Mouse (Mus musculus): ENCODE data around the gene Plekha4.

Plekha4 gene

DNA sequence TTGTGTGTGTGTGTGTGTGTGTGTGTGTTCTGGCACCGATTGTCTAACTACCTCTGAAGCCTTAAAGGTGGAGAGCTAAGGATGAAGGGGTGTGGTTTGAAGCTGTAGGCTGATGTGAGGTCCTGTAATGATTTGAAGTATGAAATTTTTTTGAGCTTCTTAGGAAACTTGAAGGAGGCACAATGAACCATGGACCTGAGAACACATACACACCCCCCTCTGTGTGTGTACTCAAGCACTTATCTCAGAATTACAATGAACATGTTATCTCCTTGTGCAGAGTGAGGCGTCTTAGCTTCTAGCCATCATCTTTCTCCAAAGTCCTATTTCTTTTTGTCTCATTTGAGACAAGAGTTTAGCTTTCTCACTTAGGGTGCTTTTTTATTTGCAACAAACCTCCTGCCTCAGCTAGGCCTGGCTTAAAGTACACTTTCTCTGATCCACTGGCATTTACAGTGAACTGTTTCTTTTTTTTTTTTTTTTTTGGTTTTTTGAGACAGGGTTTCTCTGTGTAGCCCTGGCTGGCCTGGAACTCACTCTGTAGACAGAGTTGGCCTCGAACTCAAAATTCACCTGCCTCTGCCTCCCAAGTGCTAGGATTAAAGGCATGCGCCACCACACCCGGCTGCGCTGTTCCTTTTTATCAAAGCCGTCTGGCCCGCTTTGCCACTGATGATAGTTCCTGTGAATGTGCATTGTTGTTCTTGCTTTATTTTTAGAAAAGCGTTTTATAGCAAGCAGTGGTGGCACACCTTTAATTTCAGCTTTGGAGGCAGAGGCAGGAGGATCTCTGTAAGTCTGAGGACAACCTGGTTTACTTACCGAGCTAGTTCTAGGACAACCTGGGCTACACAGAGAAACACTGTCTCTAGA, 42.7 kb downstream of the Plekha4 start:
- no peak for DNase-seq (ENCODE audit: low spot score)

DNA sequence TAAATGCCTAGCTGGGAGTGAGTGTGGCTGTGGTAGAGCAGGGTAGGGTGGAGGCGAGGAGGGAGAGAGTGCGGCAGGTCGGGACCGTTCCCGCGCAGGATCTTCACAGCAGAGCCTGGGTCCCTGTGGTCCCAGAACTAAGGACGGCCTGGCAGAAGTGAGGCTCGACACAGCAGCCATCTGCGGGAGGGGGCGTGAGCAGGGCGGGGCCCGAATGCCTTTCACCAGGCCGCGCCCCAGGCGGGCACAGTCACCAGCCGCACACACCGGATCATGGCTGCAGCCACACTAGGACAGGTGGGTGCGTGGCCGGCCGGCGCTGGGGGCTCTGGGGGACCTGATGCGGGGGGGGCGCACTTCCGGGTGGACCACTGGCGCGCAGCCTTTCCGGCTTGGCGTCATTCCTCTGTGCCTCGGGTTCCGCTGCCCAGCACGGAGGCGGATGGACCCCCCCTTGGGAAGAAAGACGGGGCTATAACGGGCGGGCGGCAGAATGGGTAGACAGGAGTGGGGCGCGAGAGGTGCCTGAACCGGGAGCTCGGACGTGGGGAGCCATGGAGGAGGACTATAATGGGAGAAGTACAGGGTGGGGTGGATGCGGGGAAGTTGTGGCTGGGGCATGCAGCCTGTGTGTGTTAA, 44.1 kb downstream of the Plekha4 start, which contains the start of gene Bcat2:
TSS of gene Bcat2 (plus strand) at position 51 of the 639 bp plus-strand sequence.
- DNase-seq (ENCODE audit: low spot score): peak; percentile 85

DNA sequence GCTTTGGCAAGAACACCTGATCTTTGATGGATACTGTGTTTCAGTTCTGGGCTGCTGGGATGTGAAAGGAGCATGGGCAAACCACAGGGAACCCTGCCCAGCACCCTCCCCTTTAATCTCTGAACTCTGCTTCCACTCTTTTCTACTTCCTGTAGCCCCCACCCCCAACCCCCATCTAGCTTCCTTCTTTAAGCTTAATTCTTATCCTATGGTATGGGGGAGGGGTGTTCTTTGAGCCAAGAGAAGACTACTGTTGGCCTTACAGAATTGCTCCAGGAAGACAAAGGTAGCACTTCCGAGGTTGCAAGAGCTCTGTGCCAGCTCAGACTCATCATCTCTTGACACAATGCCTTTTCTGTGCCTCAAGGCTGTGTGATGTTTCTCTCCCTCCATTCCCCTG, 45.8 kb downstream of the Plekha4 start:
- DNase-seq (ENCODE audit: low spot score): no peak

DNA sequence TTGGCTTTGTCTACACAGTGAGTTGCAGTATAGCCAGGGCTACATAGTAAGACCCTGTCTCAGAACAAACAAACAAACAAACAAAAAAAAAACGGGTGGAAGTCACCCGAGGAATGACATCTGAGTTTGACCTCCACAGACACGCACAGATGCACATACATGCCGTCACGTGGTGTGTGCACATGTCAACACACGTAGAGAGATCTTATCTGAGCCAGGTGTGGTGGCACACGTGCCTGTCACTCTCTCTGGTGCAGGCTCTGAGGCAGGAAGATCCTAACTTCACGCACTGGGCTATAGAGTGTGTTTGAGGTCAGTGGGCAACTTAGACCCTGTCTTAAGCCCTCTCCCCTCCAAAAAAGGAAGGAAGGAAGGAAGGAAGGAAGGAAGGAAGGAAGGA, 47.8 kb downstream of the Plekha4 start:
- no peak for DNase-seq (ENCODE audit: low spot score)

DNA sequence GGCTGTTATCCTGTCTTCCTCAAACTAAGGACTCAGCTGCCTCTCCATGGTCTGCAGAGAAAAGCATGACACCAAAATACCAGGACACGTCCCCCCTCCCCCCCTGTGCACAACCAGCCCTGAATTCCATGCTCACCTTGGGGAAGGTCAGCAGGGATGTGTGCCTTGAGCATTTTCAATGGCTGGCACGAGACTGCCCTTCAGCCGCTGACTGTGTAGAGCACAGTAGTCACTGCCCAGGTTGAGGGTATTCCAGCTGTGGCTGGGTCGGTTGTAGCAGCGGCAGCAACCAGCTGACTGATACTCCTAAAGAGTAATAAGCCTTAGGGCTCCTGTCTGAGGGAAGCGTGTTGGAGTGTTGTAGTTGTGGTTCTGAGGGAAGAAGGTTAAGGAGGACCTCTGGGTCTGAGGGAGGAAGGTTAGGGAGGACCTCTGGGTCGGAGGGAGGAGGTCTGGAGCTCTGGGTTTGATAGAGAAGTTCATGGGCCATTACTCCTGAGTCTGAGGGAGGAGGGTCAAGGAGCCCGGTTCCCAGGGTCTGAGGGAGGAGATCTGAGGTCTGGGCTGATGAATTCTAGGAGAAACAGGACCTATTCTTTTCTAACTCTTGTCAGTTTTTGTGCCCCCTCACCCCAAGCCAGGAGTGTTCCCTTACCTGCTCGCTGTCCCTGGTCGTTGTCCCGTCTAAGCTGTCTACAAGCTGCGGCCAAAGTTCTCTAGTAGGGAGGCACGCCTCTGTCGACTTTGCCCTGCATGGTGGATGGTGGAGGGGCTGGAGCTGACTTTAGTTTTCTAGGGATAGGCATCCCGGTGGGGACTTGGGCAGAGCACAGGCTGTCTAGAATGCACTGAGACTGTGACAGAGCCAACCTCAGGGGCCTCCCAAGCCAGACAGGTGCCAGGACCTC, 48.6 kb downstream of the Plekha4 start:
- DNase-seq (ENCODE audit: low spot score): no peak

DNA sequence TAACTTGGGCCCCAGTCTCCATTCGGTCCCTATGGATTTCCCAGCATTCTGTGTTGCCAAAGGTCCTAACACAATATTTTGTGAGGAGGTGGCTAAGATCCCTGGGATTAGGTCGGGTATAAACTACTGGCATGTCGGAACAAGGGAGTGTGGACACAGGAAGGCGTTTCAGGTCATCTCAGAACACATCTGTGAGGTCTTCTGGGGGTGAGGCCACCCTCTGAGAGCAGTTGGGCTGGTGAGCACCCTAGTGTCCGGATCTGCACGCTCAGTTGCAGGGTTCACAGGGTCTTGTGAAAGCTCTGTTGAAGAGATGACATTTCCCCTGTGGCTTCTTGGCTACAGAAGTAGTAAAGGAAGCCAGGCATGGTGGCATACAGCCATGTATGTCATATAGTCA, 59.8 kb downstream of the Plekha4 start:
- DNase-seq (ENCODE audit: low spot score): no peak

DNA sequence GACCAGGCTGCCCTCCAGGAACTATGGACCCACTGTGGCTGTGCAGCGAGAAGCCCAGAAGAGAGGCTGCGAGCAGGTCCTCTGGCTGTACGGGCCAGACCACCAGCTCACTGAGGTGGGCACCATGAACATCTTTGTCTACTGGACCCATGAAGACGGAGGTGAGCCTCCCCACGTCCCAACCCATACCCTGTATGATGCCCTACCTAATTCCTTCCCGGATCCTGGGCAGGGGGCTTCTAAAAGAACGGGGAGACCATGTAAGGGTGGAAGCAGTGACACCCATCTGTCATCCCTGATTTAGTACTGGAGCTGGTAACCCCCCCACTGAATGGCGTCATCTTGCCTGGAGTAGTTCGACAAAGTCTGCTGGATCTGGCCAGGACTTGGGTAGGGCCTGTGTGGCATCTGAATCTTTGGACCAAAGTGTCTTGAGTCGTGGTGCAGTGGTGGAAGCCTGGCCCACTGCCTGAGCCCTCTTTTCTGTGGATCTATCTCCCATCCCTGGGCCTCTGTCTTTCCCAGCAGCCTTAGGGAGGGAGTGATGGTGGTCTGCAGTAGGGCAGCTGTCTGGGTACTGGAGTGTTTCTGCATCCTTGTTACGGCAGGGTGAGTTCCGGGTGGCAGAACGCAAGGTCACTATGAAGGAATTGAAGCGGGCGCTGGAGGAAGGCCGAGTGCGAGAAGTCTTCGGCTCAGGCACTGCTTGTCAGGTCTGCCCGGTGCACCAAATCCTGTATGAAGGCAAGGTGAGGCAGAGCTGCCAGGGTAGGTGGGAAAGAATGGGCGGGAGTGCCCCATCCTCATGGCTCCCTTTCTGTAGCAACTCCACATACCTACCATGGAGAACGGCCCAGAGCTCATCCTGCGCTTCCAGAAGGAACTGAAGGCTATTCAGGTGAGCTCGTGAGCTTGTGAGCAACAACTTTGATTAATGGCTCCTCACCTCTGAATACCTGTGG, 61.8 kb downstream of the Plekha4 start:
- DNase-seq (ENCODE audit: low spot score): no peak

DNA sequence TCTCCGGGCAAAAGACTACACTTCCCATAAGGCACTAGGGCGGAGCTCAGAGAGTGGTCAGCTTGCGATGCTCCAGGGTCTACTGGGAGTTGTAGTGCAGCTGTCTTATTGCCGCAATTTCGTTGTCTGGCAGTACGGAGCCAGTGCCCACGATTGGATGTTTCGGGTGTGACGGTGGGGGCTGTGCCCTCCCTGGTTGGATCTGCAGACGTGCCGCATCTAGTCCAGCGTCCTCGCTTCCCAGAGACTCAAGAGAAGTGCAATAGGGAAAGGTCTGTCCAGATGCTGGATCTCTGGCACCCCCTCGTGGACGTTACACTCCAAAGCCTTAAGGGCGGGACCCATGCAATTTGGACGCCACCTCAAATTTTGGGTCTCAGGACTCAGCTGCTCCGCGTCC, 63.0 kb downstream of the Plekha4 start:
- peak; percentile 96 for DNase-seq (ENCODE audit: low spot score)

DNA sequence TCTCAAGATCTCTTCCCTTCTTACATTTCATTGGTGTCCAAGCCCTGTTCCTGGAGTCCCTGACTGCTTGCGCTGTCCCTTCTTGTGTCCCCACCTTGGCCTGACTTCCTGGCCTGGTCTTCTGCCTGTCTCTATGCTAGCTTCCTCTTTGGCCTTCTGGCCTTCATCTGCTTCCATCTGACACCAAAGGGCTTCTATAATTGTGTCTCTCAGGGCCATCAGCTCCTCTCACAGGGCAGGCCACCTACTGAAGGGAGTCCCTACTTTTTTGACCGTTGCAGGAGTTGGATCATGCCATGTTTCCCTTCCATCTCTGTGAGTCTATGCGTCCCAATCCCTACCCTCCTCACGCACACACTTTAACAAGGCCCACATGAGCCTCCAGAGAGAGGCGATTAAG, 63.8 kb downstream of the Plekha4 start:
- no peak for DNase-seq (ENCODE audit: low spot score)

DNA sequence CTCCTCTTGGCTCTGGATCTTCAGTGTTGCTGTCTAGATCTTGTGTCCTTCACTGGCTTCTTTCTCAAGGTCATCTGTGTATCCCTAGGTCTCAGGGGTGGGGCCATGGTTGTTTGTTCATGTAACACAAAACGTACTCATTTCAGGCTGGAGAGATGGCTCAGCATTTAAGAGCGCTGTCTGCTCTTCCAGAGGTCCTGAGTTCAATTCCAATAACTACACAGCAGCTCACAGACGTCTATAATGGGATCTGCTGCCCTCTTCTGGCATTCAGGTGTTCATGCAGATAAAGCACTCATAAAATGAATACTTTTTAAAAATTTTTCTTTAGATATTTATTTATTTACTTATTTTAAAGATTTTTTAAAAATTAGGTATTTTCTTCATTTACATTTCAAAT, 64.7 kb downstream of the Plekha4 start:
- no peak for DNase-seq (ENCODE audit: low spot score)

DNA sequence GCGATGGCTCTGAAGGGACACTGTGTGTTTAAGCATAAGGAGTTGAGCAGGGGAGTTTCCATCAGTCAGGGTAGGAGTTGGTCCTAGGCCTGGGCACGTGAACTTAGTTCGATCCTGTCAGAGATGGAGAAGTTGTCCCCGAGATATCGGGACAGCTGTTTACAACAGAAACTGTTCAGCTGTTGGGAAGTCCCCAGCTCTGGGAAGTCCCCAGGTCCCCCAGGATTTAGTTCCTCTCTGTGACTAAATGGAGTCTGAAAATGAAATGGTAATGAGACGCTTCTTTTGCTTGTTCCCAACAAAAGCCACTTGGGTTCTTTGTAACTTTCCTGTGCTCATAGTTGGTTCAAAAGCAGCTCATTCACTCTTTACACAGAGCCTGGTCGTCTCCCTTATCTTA, 65.8 kb downstream of the Plekha4 start:
- no peak for DNase-seq (ENCODE audit: low spot score)

DNA sequence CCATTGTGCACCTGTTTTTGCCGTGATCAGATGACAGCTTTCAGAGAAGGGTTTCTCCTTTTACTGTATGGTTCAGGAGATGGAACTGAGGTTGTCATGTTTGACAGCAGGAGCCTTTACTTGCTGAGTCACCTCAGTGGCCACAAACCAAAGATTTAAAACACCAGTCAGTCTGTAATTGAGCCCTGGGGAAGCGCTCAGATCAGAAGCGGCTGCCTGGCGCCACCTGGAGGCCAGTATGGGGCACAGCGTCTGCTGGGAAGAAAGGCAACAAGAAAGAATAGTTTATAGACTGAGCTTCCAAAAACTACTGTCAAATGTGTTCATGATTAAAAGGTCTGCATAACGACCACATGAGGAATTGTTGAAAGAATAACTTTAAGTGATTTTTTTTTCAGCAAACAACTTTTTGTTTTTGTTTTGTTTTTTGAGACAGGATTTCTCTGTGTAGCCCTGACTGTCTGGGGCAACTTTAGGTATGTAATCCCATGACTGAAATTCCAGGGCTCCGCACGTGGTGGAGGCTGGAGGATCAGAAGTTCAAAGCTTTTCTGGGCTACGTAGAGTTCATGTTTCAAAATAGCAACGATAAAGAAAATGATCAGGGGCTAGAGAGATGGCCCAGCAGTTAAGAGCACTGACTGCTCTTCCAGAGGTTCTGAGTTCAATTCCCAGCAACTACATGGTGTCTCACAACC, 67.1 kb downstream of the Plekha4 start:
- DNase-seq (ENCODE audit: low spot score): peak; percentile 87

DNA sequence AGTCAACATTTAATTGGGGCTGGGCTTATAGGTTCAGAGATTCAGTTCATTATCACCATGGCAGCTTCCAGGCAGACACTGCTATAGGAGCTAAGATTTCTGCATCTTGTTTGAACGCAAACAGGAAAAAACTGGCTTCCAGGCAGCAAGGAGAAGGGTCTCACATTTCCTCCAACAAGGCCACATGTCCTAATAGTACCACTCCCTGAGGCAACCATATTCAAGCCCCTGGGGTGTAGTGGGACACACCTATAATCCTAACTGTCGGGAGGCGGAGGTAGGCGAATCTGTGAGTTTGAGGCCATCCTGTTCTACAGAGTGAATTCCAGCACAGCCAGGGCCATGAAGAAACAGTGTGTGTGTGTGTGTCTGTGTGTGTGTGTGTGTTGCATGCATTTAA, 69.0 kb downstream of the Plekha4 start:
- DNase-seq (ENCODE audit: low spot score): no peak

DNA sequence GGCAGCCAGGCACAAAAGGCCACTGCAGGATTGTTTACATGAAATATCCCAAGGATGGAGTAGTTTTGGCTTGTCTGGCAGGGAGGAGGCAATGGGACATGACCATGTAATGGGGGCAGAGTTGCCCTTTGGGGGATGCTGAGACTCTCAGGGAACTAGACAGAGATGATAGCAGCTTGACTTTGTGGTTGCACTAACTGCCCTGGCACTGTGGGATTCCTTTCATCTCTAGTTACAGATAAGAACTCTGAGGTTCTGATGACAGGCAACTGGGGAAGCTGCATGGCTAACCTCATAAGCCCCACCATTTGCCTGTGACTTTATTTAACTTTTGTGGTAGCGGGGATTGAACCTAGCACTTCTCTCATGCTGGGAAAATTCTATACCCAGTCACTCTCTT, 70.0 kb downstream of the Plekha4 start:
- DNase-seq (ENCODE audit: low spot score): no peak

DNA sequence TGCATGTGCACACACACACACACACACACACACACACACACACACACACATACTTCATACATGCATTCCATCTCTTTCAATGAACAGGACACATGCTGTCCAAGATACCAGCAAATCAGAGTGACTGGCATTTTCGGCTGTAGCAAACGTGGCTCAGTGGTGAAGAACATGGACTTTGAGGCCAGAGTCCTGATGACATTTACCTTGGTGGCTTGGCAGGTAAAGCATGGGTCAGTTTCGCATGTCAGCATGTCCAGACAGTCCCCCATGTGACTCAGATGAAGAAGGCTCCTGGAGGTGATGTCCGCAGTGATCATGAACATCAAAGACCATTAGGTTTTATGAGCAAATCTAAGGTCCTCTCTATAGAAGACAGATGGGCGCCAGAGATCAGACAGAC, 70.9 kb downstream of the Plekha4 start:
- no peak for DNase-seq (ENCODE audit: low spot score)

DNA sequence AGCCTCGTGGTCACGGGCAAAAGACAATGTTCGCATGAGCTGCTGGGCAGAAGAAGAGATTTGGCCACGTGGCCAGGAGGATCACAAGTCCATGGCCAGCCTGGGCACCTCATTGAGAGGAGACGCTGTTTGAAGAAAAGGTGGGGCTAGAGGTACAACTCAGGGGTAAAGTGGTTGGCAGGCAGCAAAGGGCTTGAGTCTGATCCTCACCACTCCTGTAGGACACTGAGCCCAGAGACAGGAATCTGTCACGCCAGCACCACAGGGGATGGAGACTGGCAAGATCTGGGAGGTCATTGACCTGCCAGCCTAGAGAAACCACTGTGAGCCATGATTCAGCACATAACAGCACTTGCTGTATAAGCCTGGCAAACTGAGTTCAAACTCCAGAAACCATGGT, 71.4 kb downstream of the Plekha4 start:
- DNase-seq (ENCODE audit: low spot score): no peak

DNA sequence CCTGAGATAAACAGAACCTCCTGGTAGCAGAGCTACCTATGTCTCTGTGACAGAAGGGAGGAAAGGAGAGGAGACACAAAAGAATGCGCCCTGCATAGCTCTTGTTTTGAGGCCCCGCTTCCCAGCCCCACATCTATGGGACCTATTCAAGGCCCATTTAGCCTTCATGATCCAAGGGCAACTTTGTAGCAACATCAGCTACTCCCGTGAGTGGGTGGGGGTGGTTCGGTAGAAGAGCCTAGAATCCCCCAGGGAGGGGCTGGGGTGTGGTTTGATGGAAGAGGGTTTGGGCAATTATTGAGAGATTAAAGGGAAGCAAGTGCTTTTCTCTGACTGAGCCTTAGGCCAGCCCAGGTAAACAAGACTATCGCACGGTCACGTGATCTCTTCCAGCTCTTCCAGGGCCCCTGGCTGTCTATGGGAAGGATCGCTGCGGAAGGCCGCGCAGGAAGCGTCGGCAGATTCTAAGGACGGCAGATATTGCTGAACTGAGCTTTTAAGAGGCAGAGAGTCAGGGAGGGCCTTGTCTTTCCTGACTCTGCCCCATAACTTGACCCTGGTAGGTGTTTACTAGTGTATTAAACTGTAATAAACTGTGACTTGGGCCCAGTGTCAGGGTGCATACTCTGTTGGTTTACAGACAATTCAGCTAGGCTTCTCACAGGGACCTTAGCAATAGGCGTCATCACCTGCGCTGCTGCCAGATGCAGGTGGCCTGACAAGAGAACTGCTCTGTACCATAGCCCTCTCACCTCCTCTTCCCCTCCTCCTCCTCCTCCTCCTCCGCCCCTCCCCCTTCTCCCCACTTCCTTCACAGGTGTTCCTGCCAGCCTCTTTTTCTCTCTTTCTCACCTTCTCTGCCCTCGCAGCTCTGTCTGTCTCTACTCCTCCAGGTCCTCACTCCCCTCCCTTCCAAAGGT, 73.1 kb downstream of the Plekha4 start:
- DNase-seq (ENCODE audit: low spot score): peak; percentile 79

Data from testis, postnatal 10 days (tissue).